Mouse (Mus musculus) brown adipose tissue, adult 24 weeks (tissue): ENCODE measurements around the gene Gm4353. TPM values are rescaled to one million over a fixed set of nuclear protein-coding genes. Genes with fewer than 3 reads are reported as not detected.
"Not testable (repeated sequence)": the region's sequence is repeated elsewhere in the genome, so short reads cannot be mapped to it uniquely, and the experiment has no call there.

Experiments
- H3K27ac ChIP-seq: fragments of 200-500 bp; replicated peaks from 2 replicates; pipeline ENCODE4 v1.5.1; 2012; ENCODE audit warnings: low read depth, mild to moderate bottlenecking, low read length
- H3K4me1 ChIP-seq: fragments of 200-500 bp; 2 replicates; pipeline ENCODE4 v1.6.1; 2012; ENCODE audit warnings: low read length, mixed read lengths; ENCODE audit not compliant: control insufficient read depth, insufficient read depth, insufficient read length
- H3K4me3 ChIP-seq: fragments of 200-500 bp; 2 replicates; pipeline ENCODE4 v1.5.1; 2012; ENCODE audit warnings: low read depth, mild to moderate bottlenecking, low read length, moderate library complexity; ENCODE audit not compliant: insufficient read depth
- polyA plus RNA-seq: library from polyadenylated mRNA; stranded (reverse); fragments of >200 nt; gene quantifications from 2 replicates; pipeline ENCODE4 v1.2.4, GENCODE M21; 2012; ENCODE audit not compliant: missing spikeins, insufficient read depth, insufficient read length

The Gm4353 gene
- not detected in 2 replicates for polyA plus RNA-seq

DNA sequence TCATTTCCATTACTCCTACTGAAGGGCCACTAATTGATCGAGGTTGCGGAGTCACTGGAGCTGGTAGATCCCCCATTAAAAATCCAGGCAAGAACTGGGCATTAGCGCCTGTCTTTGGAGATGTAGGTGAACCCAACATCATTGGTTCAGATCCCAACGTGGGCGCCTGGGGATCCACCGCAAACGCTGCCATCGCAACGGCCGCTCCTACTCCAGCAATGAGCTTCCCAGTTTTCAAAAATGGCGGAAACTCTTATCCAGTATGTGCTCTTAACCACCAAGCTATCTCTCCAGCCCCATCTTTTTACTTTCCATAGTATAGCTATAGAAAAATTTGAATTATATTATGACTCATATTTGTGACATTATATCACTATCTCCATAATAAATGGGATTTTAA, at the start of gene Gm4353:
TSS of gene Gm4353 (minus strand) at position 270 of the 400 bp plus-strand sequence.
- H3K4me3 ChIP-seq, H3K27ac ChIP-seq, H3K4me1 ChIP-seq: not testable (repeated sequence)

GRCm38 (mm10) chr7:116132078-116132477, 47.6 kb upstream of the Gm4353 start:
- Histone ChIP-seq H3K4me1 (no peaks in the 10 kb centered on the region), H3K4me3 (no peak overlapping the region), H3K27ac (no peak overlapping the region)

DNA sequence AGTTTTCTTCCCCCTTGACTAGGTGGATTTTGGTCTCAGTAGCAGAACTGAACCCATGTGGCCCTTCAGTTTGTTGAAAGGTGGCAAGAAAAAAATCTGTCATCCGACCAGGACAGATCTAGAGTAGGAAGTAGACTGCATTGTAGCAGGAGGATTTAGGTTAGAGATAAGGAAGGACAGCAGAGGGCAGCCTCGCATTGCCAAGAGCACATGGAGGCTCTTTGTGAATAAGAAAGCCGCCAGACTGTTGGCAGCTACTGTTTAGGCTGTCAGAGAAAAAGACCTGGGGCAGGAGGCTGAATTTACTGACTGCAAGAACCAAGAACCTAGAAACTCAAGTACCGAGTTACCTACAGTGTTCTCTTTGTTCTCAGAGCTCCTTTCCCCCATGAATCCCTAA, 47.0 kb upstream of the Gm4353 start:
- Histone ChIP-seq H3K4me3 (no peak overlapping the region), H3K27ac (no peak overlapping the region)

GRCm38 (mm10) chr7:116129374-116129773, 44.9 kb upstream of the Gm4353 start:
- Histone ChIP-seq H3K4me1 (no peaks in the 10 kb centered on the region), H3K27ac (no peak overlapping the region)

More for the DNA sequence above, 47.0 kb upstream of the Gm4353 start:
- no peaks in the 10 kb centered on the region for H3K4me1 ChIP-seq

GRCm38 (mm10) chr7:116128286-116128685, 43.9 kb upstream of the Gm4353 start:
- Histone ChIP-seq H3K4me3 (no peak overlapping the region), H3K27ac (no peak overlapping the region), H3K4me1 (no peaks in the 10 kb centered on the region)

More at GRCm38 (mm10) chr7:116129374-116129773, 44.9 kb upstream of the Gm4353 start:
- H3K4me3 ChIP-seq, result no peak overlapping the region

GRCm38 (mm10) chr7:116127052-116127451, 42.6 kb upstream of the Gm4353 start:
- Histone ChIP-seq H3K4me3 (no peak overlapping the region), H3K4me1 (no peaks in the 10 kb centered on the region), H3K27ac (no peak overlapping the region)

GRCm38 (mm10) chr7:116125671-116126070, 41.2 kb upstream of the Gm4353 start:
- H3K4me3 ChIP-seq, result no peak overlapping the region
- H3K4me1 ChIP-seq, result no peaks in the 10 kb centered on the region
- H3K27ac ChIP-seq, result no peak overlapping the region

GRCm38 (mm10) chr7:116124057-116124456, 39.6 kb upstream of the Gm4353 start:
- Histone ChIP-seq H3K4me3 (no peak overlapping the region), H3K4me1 (no peaks in the 10 kb centered on the region), H3K27ac (no peak overlapping the region)

GRCm38 (mm10) chr7:116123597-116123985, 39.2 kb upstream of the Gm4353 start:
- Histone ChIP-seq H3K4me3 (no peak overlapping the region), H3K4me1 (no peaks in the 10 kb centered on the region), H3K27ac (no peak overlapping the region)

GRCm38 (mm10) chr7:116122981-116123596, 38.7 kb upstream of the Gm4353 start:
- no peak overlapping the region for H3K4me3 ChIP-seq
- H3K27ac ChIP-seq, result no peak overlapping the region
- no peaks in the 10 kb centered on the region for H3K4me1 ChIP-seq

- Histone ChIP-seq H3K4me3 (no peak overlapping the region), H3K27ac (no peak overlapping the region), H3K4me1 (no peaks in the 10 kb centered on the region)
Measured at GRCm38 (mm10) chr7:116121202-116121601, 36.8 kb upstream of the Gm4353 start.

- Histone ChIP-seq H3K27ac (no peak overlapping the region), H3K4me3 (no peak overlapping the region), H3K4me1 (no peaks in the 10 kb centered on the region)
Measured at GRCm38 (mm10) chr7:116120737-116121136, 36.3 kb upstream of the Gm4353 start.

DNA sequence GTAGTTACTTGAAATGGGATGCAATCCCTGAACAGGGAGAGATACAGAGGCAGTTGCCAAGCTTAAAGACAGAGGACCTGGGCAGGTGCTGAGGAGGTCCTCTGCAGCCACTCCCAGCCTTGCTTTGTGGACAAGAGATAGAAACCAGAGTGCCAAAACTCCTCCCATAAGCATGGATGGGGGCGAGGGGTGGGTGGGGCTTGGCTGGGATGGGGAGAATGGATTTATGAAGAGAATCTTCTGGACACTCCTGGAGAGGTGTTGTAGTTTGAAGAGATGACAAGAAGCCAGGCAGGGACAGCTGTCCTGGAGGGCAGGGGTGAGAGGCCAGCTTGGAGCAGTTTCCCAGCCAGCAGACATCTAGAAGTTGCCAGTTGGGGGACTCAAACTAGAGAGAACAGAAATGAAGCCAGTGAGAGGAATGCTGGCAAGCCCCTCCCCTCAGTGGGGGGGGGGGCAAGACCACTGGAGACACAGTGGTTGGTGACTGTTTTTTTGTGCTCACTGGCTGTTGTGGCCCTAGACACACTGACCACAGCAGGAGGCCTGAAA, 34.9 kb upstream of the Gm4353 start:
- no peaks in the 10 kb centered on the region for H3K4me1 ChIP-seq
- no peak overlapping the region for H3K4me3 ChIP-seq
- H3K27ac ChIP-seq, result no peak overlapping the region

DNA sequence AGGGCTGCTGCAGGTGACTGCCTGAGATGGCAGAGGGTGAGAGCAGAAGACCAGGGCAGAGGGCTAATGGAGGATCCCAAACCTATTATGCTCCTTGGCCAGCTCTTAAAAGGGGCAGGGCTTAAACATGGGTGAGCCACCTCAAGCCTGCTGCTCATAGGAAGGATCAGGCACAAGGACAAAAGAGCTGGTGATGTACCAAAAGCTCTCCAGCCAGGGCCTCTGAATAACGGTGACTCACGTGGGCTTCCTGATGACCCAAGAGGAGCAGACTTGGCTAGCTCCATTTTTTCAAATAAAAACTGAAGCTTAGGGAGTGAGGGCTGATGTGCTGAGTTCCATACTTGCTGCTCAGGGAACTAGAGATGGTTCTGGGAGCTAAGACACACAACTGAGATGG, 31.6 kb upstream of the Gm4353 start:
- Histone ChIP-seq H3K27ac (no peak overlapping the region), H3K4me3 (no peak overlapping the region), H3K4me1 (no peaks in the 10 kb centered on the region)

DNA sequence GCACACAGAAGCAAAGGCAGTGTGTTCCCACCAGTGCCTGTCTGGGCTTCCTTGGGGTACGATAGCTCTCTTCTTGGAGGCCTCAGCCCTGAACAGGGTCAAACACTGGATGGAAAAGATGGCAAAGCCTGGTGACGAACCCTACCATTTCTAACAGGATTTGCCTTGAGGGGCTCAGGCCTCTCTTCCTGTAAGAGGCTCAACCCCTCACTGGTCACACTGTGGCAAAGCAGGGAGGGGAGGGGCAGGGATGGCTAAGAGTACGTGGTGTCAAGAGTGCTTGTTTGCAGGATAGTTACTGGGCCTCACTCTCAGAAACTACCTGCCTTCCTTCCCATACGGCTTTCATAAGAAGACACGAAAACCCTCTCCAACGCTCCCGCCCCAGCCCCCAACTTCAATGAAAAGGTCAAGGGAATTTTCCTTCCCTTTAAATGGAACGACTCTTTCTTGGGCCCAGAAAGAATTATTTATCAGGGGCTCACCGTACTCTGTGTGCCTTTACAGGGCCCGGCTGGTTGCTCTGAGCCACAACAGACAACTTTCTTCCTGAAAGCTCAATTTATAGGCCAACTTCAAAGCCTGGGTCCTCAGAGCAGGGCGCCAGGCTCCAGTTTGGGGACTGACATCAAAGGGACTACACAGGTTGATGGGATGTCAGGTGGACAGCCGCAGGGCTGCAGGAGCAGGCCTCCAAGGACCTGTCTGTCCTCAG, 30.9 kb upstream of the Gm4353 start:
- H3K4me1 ChIP-seq, result no peaks in the 10 kb centered on the region
- H3K27ac ChIP-seq, result no peak overlapping the region
- H3K4me3 ChIP-seq, result no peak overlapping the region

GRCm38 (mm10) chr7:116111546-116111945, 27.1 kb upstream of the Gm4353 start:
- no peaks in the 10 kb centered on the region for H3K4me1 ChIP-seq
- no peak overlapping the region for H3K27ac ChIP-seq
- H3K4me3 ChIP-seq, result no peak overlapping the region
